Mouse (Mus musculus) kidney, embryonic 14.5 days (tissue): Measurements from ENCODE around the gene Jrkl. TPM values are rescaled to one million over a fixed set of nuclear protein-coding genes. Genes with fewer than 3 reads are reported as not detected.
A peak's percentile ranks its signal among the peaks of the same experiment; 100 is the strongest.

ENCODE experiments used
- ATAC-seq: fragments of 200-750 bp; cut with Nextera tagmentation; 2 replicates; pipeline ENCODE4 v1.8.0; 2017; ENCODE audit warnings: moderate number of reproducible peaks, mild to moderate bottlenecking, moderate TSS enrichment, moderate library complexity; ENCODE audit not compliant: low FRiP score, low TSS enrichment
- H3K27ac ChIP-seq: fragments of 300-500 bp; sonication (generic); 2 replicates; pipeline ENCODE4 v1.5.1; 2014; ENCODE audit warnings: low read depth, mild to moderate bottlenecking, low read length, moderate library complexity, mixed read lengths
- H3K27me3 ChIP-seq: fragments of 300-500 bp; sonication (generic); 2 replicates; pipeline ENCODE4 v1.6.1; 2014; ENCODE audit warnings: mild to moderate bottlenecking, low read length; ENCODE audit not compliant: control insufficient read depth, insufficient read depth
- H3K36me3 ChIP-seq: fragments of 300-500 bp; sonication (generic); 2 replicates; pipeline ENCODE4 v1.6.1; 2014; ENCODE audit warnings: low read length, mixed read lengths; ENCODE audit not compliant: control insufficient read depth, insufficient read depth
- H3K4me1 ChIP-seq: fragments of 300-500 bp; sonication (generic); 2 replicates; pipeline ENCODE4 v1.6.1; 2014; ENCODE audit warnings: low read length, mixed read lengths; ENCODE audit not compliant: control insufficient read depth, insufficient read depth
- H3K4me2 ChIP-seq: fragments of 300-500 bp; sonication (generic); replicated peaks from 2 replicates; pipeline ENCODE4 v1.6.1; 2014; ENCODE audit warnings: low read depth, mild to moderate bottlenecking, low read length
- H3K4me3 ChIP-seq: fragments of 300-500 bp; sonication (generic); 2 replicates; pipeline ENCODE4 v1.5.1; 2014; ENCODE audit warnings: mild to moderate bottlenecking, low read length
- H3K9ac ChIP-seq: fragments of 300-500 bp; sonication (generic); 2 replicates; pipeline ENCODE4 v1.6.1; 2014; ENCODE audit warnings: low read depth, mild to moderate bottlenecking, low read length, moderate library complexity
- H3K9me3 ChIP-seq: fragments of 300-500 bp; sonication (generic); 2 replicates; pipeline ENCODE4 v1.6.1; 2016; ENCODE audit warnings: low read length; ENCODE audit not compliant: control insufficient read depth
- WGBS: fragments of 180-500 bp; shearing (Covaris S2); extraction: QIAGEN DNeasy Blood & Tissue Kit; methylation state at CpG from one replicate; pipeline ENCODE4 v1.1.7; 2014; 5-methylcytosine and 5-hydroxymethylcytosine counted together
- polyA plus RNA-seq: library from polyadenylated mRNA; unstranded; fragments of >200 nt; fragmentation: Nextera tagmentation; extraction: Ambion mirVana; gene quantifications from 2 replicates; pipeline ENCODE4 v1.2.1, GENCODE M21; 2014

Gene Jrkl
- polyA plus RNA-seq, 1 experiment from 2014 or later = 9.6 TPM

- WGBS = 3% methylated on average over 4 of the region's 4 CpGs
- H3K4me1 ChIP-seq = no peaks in the 10 kb centered on the region
- H3K27me3 ChIP-seq = no peaks in the 10 kb centered on the region
- no peak overlapping the region for H3K4me3 ChIP-seq
- no peak overlapping the region for H3K9ac ChIP-seq
- no peaks in the 10 kb centered on the region for H3K9me3 ChIP-seq
- no peak overlapping the region for H3K27ac ChIP-seq
- no peak overlapping the region for H3K4me2 ChIP-seq
- 0 out of 2 replicates have a peak, but pooled peaks have one; percentile 71 for ATAC-seq
- no peaks in the 10 kb centered on the region for H3K36me3 ChIP-seq
Measured at GRCm38 (mm10) chr9:13195268-13195667, 50.4 kb downstream of the Jrkl start.

GRCm38 (mm10) chr9:13194619-13195018, 51.0 kb downstream of the Jrkl start:
- WGBS = 90% methylated on average over 4 of the region's 4 CpGs
- H3K4me3 ChIP-seq = no peak overlapping the region

More at GRCm38 (mm10) chr9:13194619-13195018, 51.0 kb downstream of the Jrkl start:
- Histone ChIP-seq H3K4me2 (no peak overlapping the region), H3K9me3 (no peaks in the 10 kb centered on the region), H3K27me3 (no peaks in the 10 kb centered on the region), H3K27ac (no peak overlapping the region), H3K36me3 (no peaks in the 10 kb centered on the region), H3K9ac (no peak overlapping the region), H3K4me1 (no peaks in the 10 kb centered on the region)
- no peak for ATAC-seq

Other genes starting within 250 kb of the Jrkl start
- gene Ccdc82, start 1.1 kb upstream of the Jrkl start, polyA plus RNA-seq = 8.3 and 10.8 TPM in 2 replicates
- 6.3 and 10.7 TPM in 2 replicates for gene Maml2, start 52.1 kb upstream of the Jrkl start, polyA plus RNA-seq
- not detected in 2 replicates for gene Gm17571, start 200.9 kb upstream of the Jrkl start, polyA plus RNA-seq